Mouse (Mus musculus): Measurements from ENCODE around the gene Cox4i2. TPM values are rescaled to one million over a fixed set of nuclear protein-coding genes. Genes with fewer than 3 reads are reported as not detected.

Cox4i2 gene
- total and polyA plus RNA-seq, 2 experiments: 0.31 TPM; not detected in 1

- Histone ChIP-seq H3K9ac (ENCODE audit: low read depth, low read length) (no peak overlapping the region), H3K4me3 (ENCODE audit: insufficient read depth, low read depth, low read length) (no peak overlapping the region), H3K36me3 (ENCODE audit: control insufficient read depth, insufficient read depth, low read length) (no peaks in the 10 kb centered on the region), H3K4me1 (ENCODE audit: control insufficient read depth, insufficient read depth, low read length) (peaks cover 15% of the 10 kb centered on the region), H3K27ac (replicated peaks; ENCODE audit: insufficient read depth, low read depth, low read length) (no peak overlapping the region; the same call in 1 of the 2 replicates), H3K79me2 (ENCODE audit: control insufficient read depth, insufficient read depth, low read length) (peaks cover 48% of the 10 kb centered on the region; the same call in 1 of the 2 replicates), H3K27me3 (ENCODE audit: control insufficient read depth, insufficient read depth, low read length) (no peaks in the 10 kb centered on the region)
- no peak for TF ChIP-seq CTCF (IDR thresholded peaks at IDR 0.05; ENCODE audit: low read depth, low read length)
- TF ChIP-seq POLR2A (IDR thresholded peaks at IDR 0.05; ENCODE audit: extremely low read depth, insufficient read depth, low read length): no peak
- 34% methylated on average over 7 of the region's 7 CpGs for WGBS
- peak; percentile 85 for DNase-seq (ENCODE audit: extremely low read depth, low read depth, low spot score)
These were observed 46.2 kb downstream of the Cox4i2 start for GRCm38 (mm10) chr2:152799954-152800761.

- H3K27me3 ChIP-seq (ENCODE audit: control insufficient read depth, insufficient read depth, low read length): no peaks in the 10 kb centered on the region
- H3K4me3 ChIP-seq (ENCODE audit: insufficient read depth, low read depth, low read length): no peak overlapping the region
- DNase-seq (ENCODE audit: extremely low read depth, low read depth, low spot score): no peak
- peak overlapping the region; percentile 51; the same call in 1 of the 2 replicates for H3K27ac ChIP-seq (replicated peaks; ENCODE audit: insufficient read depth, low read depth, low read length)
- no peak overlapping the region for H3K9ac ChIP-seq (ENCODE audit: low read depth, low read length)
- peaks cover 50% of the 10 kb centered on the region; the same call in 1 of the 2 replicates for H3K79me2 ChIP-seq (ENCODE audit: control insufficient read depth, insufficient read depth, low read length)
- H3K4me1 ChIP-seq (ENCODE audit: control insufficient read depth, insufficient read depth, low read length): peaks cover 19% of the 10 kb centered on the region
- TF ChIP-seq POLR2A (IDR thresholded peaks at IDR 0.05; ENCODE audit: extremely low read depth, insufficient read depth, low read length) (no peak), CTCF (IDR thresholded peaks at IDR 0.05; ENCODE audit: low read depth, low read length) (no peak)
- no peaks in the 10 kb centered on the region for H3K36me3 ChIP-seq (ENCODE audit: control insufficient read depth, insufficient read depth, low read length)
These were observed 46.8 kb downstream of the Cox4i2 start for GRCm38 (mm10) chr2:152800762-152801113.

- Histone ChIP-seq H3K36me3 (ENCODE audit: control insufficient read depth, insufficient read depth, low read length) (no peaks in the 10 kb centered on the region), H3K4me3 (ENCODE audit: insufficient read depth, low read depth, low read length) (no peak overlapping the region), H3K4me1 (ENCODE audit: control insufficient read depth, insufficient read depth, low read length) (peaks cover 31% of the 10 kb centered on the region), H3K79me2 (ENCODE audit: control insufficient read depth, insufficient read depth, low read length) (peaks cover 42% of the 10 kb centered on the region; the same call in 1 of the 2 replicates), H3K27ac (replicated peaks; ENCODE audit: insufficient read depth, low read depth, low read length) (no peak overlapping the region), H3K9ac (ENCODE audit: low read depth, low read length) (no peak overlapping the region), H3K27me3 (ENCODE audit: control insufficient read depth, insufficient read depth, low read length) (no peaks in the 10 kb centered on the region)
- no peak for DNase-seq (ENCODE audit: extremely low read depth, low read depth, low spot score)
- WGBS: 89% methylated on average over 10 of the region's 10 CpGs
- TF ChIP-seq POLR2A (IDR thresholded peaks at IDR 0.05; ENCODE audit: extremely low read depth, insufficient read depth, low read length) (no peak), CTCF (IDR thresholded peaks at IDR 0.05; ENCODE audit: low read depth, low read length) (no peak)
These were observed 48.3 kb downstream of the Cox4i2 start for GRCm38 (mm10) chr2:152802303-152802702.

GRCm38 (mm10) chr2:152803081-152803480 is 49.1 kb downstream of the Cox4i2 start:
- WGBS: 93% methylated on average over 5 of the region's 5 CpGs
- no peak for DNase-seq (ENCODE audit: extremely low read depth, low read depth, low spot score)
- no peaks in the 10 kb centered on the region for H3K27me3 ChIP-seq (ENCODE audit: control insufficient read depth, insufficient read depth, low read length)
- H3K4me1 ChIP-seq (ENCODE audit: control insufficient read depth, insufficient read depth, low read length): peaks cover 31% of the 10 kb centered on the region
- H3K36me3 ChIP-seq (ENCODE audit: control insufficient read depth, insufficient read depth, low read length): no peaks in the 10 kb centered on the region
- no peak for TF ChIP-seq CTCF (IDR thresholded peaks at IDR 0.05; ENCODE audit: low read depth, low read length)
- TF ChIP-seq POLR2A (IDR thresholded peaks at IDR 0.05; ENCODE audit: extremely low read depth, insufficient read depth, low read length): no peak
- no peak overlapping the region for H3K27ac ChIP-seq (replicated peaks; ENCODE audit: insufficient read depth, low read depth, low read length)
- peaks cover 35% of the 10 kb centered on the region; the same call in 1 of the 2 replicates for H3K79me2 ChIP-seq (ENCODE audit: control insufficient read depth, insufficient read depth, low read length)
- H3K4me3 ChIP-seq (ENCODE audit: insufficient read depth, low read depth, low read length): no peak overlapping the region
- no peak overlapping the region for H3K9ac ChIP-seq (ENCODE audit: low read depth, low read length)

- H3K79me2 ChIP-seq (ENCODE audit: control insufficient read depth, insufficient read depth, low read length): peaks cover 28% of the 10 kb centered on the region; the same call in 1 of the 2 replicates
- peak; percentile 57 for DNase-seq (ENCODE audit: extremely low read depth, low read depth, low spot score)
- H3K27me3 ChIP-seq (ENCODE audit: control insufficient read depth, insufficient read depth, low read length): no peaks in the 10 kb centered on the region
- H3K27ac ChIP-seq (replicated peaks; ENCODE audit: insufficient read depth, low read depth, low read length): peak overlapping the region; percentile 66
- no peak overlapping the region for H3K9ac ChIP-seq (ENCODE audit: low read depth, low read length)
- no peaks in the 10 kb centered on the region for H3K36me3 ChIP-seq (ENCODE audit: control insufficient read depth, insufficient read depth, low read length)
- peaks cover 33% of the 10 kb centered on the region for H3K4me1 ChIP-seq (ENCODE audit: control insufficient read depth, insufficient read depth, low read length)
- WGBS: 18% methylated on average over 6 of the region's 6 CpGs
- H3K4me3 ChIP-seq (ENCODE audit: insufficient read depth, low read depth, low read length): no peak overlapping the region
- no peak for TF ChIP-seq POLR2A (IDR thresholded peaks at IDR 0.05; ENCODE audit: extremely low read depth, insufficient read depth, low read length)
- TF ChIP-seq CTCF (IDR thresholded peaks at IDR 0.05; ENCODE audit: low read depth, low read length): no peak
These were observed 50.6 kb downstream of the Cox4i2 start for GRCm38 (mm10) chr2:152804408-152805110.

Measured in liver, adult 2 months (tissue).